Mouse (Mus musculus) midbrain, embryonic 14.5 days (tissue): ENCODE results near the gene Ubxn4. TPM values are rescaled to one million over a fixed set of nuclear protein-coding genes. Genes with fewer than 3 reads are reported as not detected.
A peak's percentile ranks its signal among the peaks of the same experiment; 100 is the strongest.

Experiments
- ATAC-seq: fragments of 200-750 bp; cut with Nextera tagmentation; 2 replicates; pipeline ENCODE4 v1.8.0; 2017; ENCODE audit warnings: moderate number of reproducible peaks, moderate library complexity; ENCODE audit not compliant: low FRiP score, low TSS enrichment
- DNase-seq: peaks from one replicate; pipeline ENCODE4 v3.0.0-alpha.2; 2015
- H3K27ac ChIP-seq: fragments of 300-500 bp; sonication (generic); replicated peaks from 2 replicates; pipeline ENCODE4 v1.5.1; 2014; ENCODE audit warnings: mild to moderate bottlenecking, low read depth, low read length, moderate library complexity
- H3K27me3 ChIP-seq: fragments of 300-500 bp; sonication (generic); 2 replicates; pipeline ENCODE4 v1.6.1; 2014; ENCODE audit warnings: low read length, control low read depth, mixed read lengths; ENCODE audit not compliant: control insufficient read depth, insufficient read depth
- H3K36me3 ChIP-seq: fragments of 300-500 bp; sonication (generic); 2 replicates; pipeline ENCODE4 v1.6.1; 2014; ENCODE audit warnings: low read length, control low read depth; ENCODE audit not compliant: control insufficient read depth, insufficient read depth
- H3K4me1 ChIP-seq: fragments of 300-500 bp; sonication (generic); 2 replicates; pipeline ENCODE4 v1.6.1; 2014; ENCODE audit warnings: mild to moderate bottlenecking, antibody characterized with exemption, low read length, control low read depth; ENCODE audit not compliant: control insufficient read depth, insufficient read depth
- H3K4me2 ChIP-seq: fragments of 300-500 bp; sonication (generic); 2 replicates; pipeline ENCODE4 v1.6.1; 2014; ENCODE audit warnings: mild to moderate bottlenecking, low read length, moderate library complexity
- H3K4me3 ChIP-seq: fragments of 300-500 bp; sonication (generic); replicated peaks from 2 replicates; pipeline ENCODE4 v1.5.1; 2014; ENCODE audit warnings: low read depth, low read length
- H3K9ac ChIP-seq: fragments of 300-500 bp; sonication (generic); replicated peaks from 2 replicates; pipeline ENCODE4 v1.6.1; 2014; ENCODE audit warnings: mild to moderate bottlenecking, low read length, moderate library complexity
- H3K9me3 ChIP-seq: fragments of 300-500 bp; sonication (generic); 2 replicates; pipeline ENCODE4 v1.6.1; 2016; ENCODE audit warnings: low read length, control low read depth, mixed read lengths; ENCODE audit not compliant: control insufficient read depth
- WGBS: fragments of 180-500 bp; shearing (Covaris S2); extraction: QIAGEN DNeasy Blood & Tissue Kit; methylation state at CpG from one replicate; pipeline ENCODE4 v1.1.7; 2014; 5-methylcytosine and 5-hydroxymethylcytosine counted together
- polyA plus RNA-seq: library from polyadenylated mRNA; unstranded; fragments of >200 nt; fragmentation: Nextera tagmentation; extraction: Ambion mirVana; gene quantifications from 2 replicates; pipeline ENCODE4 v1.2.1, GENCODE M21; 2014

The Ubxn4 gene
- polyA plus RNA-seq, result 75.9 and 81.5 TPM in 2 replicates

- H3K4me1 ChIP-seq, result peaks cover 17% of the 10 kb centered on the region
- peak within 1 kb of the TSS; percentile 91 for H3K4me2 ChIP-seq
- H3K36me3 ChIP-seq, result 0 out of 2 replicates have a peak, but pooled peaks cover 8% of the 10 kb centered on the region
- DNase-seq (no peak), ATAC-seq (peak; percentile 53)
- H3K9ac ChIP-seq, result peak within 1 kb of the TSS; percentile 75
- peak within 1 kb of the TSS; percentile 69 for H3K4me3 ChIP-seq
- no peaks in the 10 kb centered on the region for H3K27me3 ChIP-seq
- H3K9me3 ChIP-seq, result no peaks in the 10 kb centered on the region
- H3K27ac ChIP-seq, result peak within 1 kb of the TSS; percentile 89
- 5% methylated on average over 10 of the region's 10 CpGs for WGBS
Observed at GRCm38 (mm10) chr1:128243627-128243995, at the start of gene Ubxn4. Gene Ubxn4 (plus strand): TSS chr1:128243964.

DNA sequence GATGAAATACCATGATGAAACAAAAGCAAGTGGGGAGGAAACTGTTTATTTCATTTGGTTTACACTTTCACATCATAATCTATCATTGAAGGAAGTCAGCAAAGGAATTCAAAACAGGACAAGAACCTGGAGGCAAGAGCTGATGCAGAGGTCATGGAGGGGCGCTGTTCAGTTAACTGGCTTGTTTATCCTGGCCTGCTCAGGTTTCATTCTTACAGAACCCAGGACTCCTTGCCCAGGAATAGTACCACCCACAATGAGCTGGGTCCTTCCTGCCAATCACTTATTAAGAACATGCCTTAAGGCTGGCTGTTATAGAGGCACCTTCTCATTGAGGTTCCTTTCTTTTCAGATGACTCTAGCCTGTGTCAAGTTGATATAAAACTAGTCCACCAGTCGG is 49.8 kb upstream of the Ubxn4 start:
- 87% methylated on average over 2 of the region's 2 CpGs for WGBS
- H3K36me3 ChIP-seq, result peaks cover 55% of the 10 kb centered on the region

DNA sequence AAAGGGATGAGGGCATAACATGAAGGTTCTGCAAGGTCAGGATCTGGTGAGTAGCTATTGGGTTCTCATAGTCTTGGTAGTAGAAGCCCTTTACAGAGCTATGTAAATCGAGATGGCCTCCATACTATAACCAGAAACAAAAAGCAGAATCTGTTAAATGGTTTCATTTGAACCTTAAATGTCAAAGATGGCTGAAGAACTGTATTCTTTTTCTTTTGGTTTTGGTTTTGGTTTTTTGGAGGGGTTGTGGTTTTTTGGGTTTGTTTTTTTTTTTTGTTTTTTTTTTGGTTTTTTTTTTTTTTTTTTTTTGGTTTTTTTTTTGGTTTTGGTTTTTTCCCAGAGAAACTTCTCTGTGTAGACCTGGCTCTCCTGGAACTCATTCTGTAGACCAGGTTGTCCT is 46.4 kb upstream of the Ubxn4 start:
- Histone ChIP-seq H3K9ac (no peak overlapping the region), H3K9me3 (no peaks in the 10 kb centered on the region), H3K27me3 (no peaks in the 10 kb centered on the region), H3K36me3 (peaks cover 52% of the 10 kb centered on the region), H3K4me2 (no peak overlapping the region), H3K4me3 (no peak overlapping the region), H3K4me1 (no peaks in the 10 kb centered on the region), H3K27ac (no peak overlapping the region)
- ATAC-seq (no peak), DNase-seq (no peak)
- 95% methylated on average over 1 of the region's 1 CpGs for WGBS

More for the DNA sequence above, 49.8 kb upstream of the Ubxn4 start:
- Histone ChIP-seq H3K9me3 (no peaks in the 10 kb centered on the region), H3K9ac (no peak overlapping the region), H3K4me1 (no peaks in the 10 kb centered on the region), H3K4me2 (no peak overlapping the region), H3K4me3 (no peak overlapping the region), H3K27ac (no peak overlapping the region), H3K27me3 (no peaks in the 10 kb centered on the region)
- no peak for DNase-seq
- no peak for ATAC-seq

- no peak overlapping the region for H3K9ac ChIP-seq
- H3K4me2 ChIP-seq, result no peak overlapping the region
- H3K4me3 ChIP-seq, result no peak overlapping the region
- H3K27ac ChIP-seq, result no peak overlapping the region
- 82% methylated on average over 5 of the region's 5 CpGs for WGBS
- peaks cover 49% of the 10 kb centered on the region for H3K36me3 ChIP-seq
- DNase-seq, result peak; percentile 4
- no peaks in the 10 kb centered on the region for H3K9me3 ChIP-seq
- H3K4me1 ChIP-seq, result no peaks in the 10 kb centered on the region
- ATAC-seq, result no peak
- no peaks in the 10 kb centered on the region for H3K27me3 ChIP-seq
Observed at GRCm38 (mm10) chr1:128213261-128213660, 30.5 kb upstream of the Ubxn4 start.

GRCm38 (mm10) chr1:128221886-128222285 is 21.9 kb upstream of the Ubxn4 start:
- DNase-seq, result no peak
- Histone ChIP-seq H3K4me1 (no peaks in the 10 kb centered on the region), H3K9me3 (no peaks in the 10 kb centered on the region), H3K36me3 (peaks cover 55% of the 10 kb centered on the region), H3K4me2 (no peak overlapping the region), H3K27ac (no peak overlapping the region), H3K9ac (no peak overlapping the region), H3K27me3 (no peaks in the 10 kb centered on the region), H3K4me3 (no peak overlapping the region)
- no peak for ATAC-seq
- WGBS, result 94% methylated on average over 2 of the region's 2 CpGs

GRCm38 (mm10) chr1:128223304-128223703 is 20.5 kb upstream of the Ubxn4 start:
- no peak overlapping the region for H3K4me2 ChIP-seq
- H3K9ac ChIP-seq, result no peak overlapping the region
- no peaks in the 10 kb centered on the region for H3K9me3 ChIP-seq
- no peaks in the 10 kb centered on the region for H3K4me1 ChIP-seq
- H3K27me3 ChIP-seq, result no peaks in the 10 kb centered on the region
- H3K27ac ChIP-seq, result no peak overlapping the region
- H3K4me3 ChIP-seq, result no peak overlapping the region
- peak; percentile 53 for DNase-seq
- no peak for ATAC-seq
- H3K36me3 ChIP-seq, result peaks cover 50% of the 10 kb centered on the region
- 80% methylated on average over 1 of the region's 1 CpGs for WGBS

GRCm38 (mm10) chr1:128235181-128235580 is 8.6 kb upstream of the Ubxn4 start:
- no peak overlapping the region for H3K4me3 ChIP-seq
- H3K27ac ChIP-seq, result no peak overlapping the region
- peaks cover 75% of the 10 kb centered on the region for H3K36me3 ChIP-seq
- H3K4me2 ChIP-seq, result no peak overlapping the region
- 97% methylated on average over 4 of the region's 4 CpGs for WGBS
- H3K9me3 ChIP-seq, result no peaks in the 10 kb centered on the region
- no peaks in the 10 kb centered on the region for H3K27me3 ChIP-seq
- DNase-seq (no peak), ATAC-seq (no peak)
- H3K9ac ChIP-seq, result no peak overlapping the region
- no peaks in the 10 kb centered on the region for H3K4me1 ChIP-seq

DNA sequence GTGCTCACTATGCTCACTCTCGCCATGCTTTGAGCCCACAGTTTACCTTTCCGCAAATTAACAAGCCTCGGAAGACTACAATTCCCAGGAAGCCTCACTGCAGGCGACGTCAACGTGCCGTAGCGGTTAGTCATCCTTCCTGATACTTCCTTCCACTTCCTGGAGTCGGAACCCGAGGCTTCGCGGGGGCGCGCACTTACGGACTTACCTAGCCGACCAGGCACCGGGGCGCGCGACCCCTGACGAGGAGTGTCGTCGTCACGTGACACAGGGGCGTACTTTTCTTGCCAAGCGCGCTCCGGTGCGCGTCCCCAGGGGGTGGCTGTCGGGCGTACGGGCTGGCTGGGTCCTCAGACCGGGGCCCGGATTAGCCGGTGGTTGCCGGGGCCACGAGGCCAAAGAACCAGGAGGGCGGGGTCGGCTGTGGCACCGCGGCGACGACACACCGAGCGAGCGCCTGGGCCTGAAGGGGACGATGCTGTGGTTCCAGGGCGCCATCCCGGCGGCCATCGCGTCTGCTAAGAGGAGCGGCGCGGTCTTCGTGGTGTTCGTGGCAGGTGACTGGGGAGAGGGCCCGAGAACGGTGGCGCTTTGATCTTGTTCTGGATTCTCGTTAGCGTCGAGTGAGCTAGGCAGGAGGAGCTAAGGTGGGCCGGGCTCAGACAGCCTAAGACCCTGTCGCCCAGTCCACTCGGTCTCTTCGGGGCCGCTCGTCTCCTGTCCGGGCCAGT is 397 bp downstream of the Ubxn4 start:
- Histone ChIP-seq H3K9me3 (no peaks in the 10 kb centered on the region), H3K36me3 (0 out of 2 replicates have a peak, but pooled peaks cover 6% of the 10 kb centered on the region), H3K4me3 (peak overlapping the region; percentile 69), H3K4me2 (peak overlapping the region; percentile 91), H3K27me3 (no peaks in the 10 kb centered on the region), H3K9ac (peak overlapping the region; percentile 75), H3K4me1 (peaks cover 17% of the 10 kb centered on the region), H3K27ac (peak overlapping the region; percentile 89)
- DNase-seq (peak; percentile 99), ATAC-seq (peak; percentile 97)
- WGBS, result under 1% methylated on average over 71 of the region's 71 CpGs
